Mouse (Mus musculus) left cerebral cortex, postnatal 10 days (tissue): ENCODE measurements around the gene Glt1d1. TPM values are rescaled to one million over a fixed set of nuclear protein-coding genes. Genes with fewer than 3 reads are reported as not detected.

Experiments
- DNase-seq, 2 experiments: peaks; one replicate each; pipeline ENCODE4 v3.0.0; 2021 to 2022; ENCODE audit warnings: low spot score in 2 of 2, mixed read lengths in 1 of 2; ENCODE audit errors: extremely low spot score in 1 of 2
- intact Hi-C: fragments of 180-260 bp; cut with DNase I; formaldehyde crosslinking; loops from one replicate; pipeline ENCODE4 v1.15.1; 2025
- total RNA-seq, 2 experiments: library from RNA; stranded (reverse); gene quantifications; 2 replicates each; pipeline ENCODE4 v1.2.3; 2021

Glt1d1 gene
- total RNA-seq, 2 experiments from 2014 or later, result 23.4 to 27.4 TPM

- DNase-seq, result peak in 1 of 2 experiments; percentile 10
- intact Hi-C loops, result no loop called here
Observed at GRCm38 (mm10) chr5:127751262-127751975, 119.4 kb downstream of the Glt1d1 start.

DNA sequence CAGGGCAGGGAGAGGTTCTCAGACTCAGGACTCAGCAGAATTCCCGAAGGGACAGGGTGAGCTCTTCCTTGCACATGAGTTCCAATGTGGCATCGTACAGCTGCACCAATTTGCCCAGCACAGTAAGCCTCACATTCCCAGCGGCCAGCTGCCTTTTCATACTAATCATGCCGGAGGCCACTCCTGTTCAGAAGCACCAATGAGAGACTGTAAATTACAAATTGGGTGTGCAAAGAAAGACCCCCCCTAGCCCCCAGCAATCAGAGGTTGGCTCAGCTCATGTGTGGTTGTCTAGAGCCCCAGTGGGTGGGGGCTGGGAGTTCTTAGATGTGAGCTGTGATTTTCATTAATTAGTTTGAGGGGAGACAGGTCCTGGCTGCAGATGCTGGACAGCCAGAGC lies 123.5 kb downstream of the Glt1d1 start:
- DNase-seq, result no peak
- intact Hi-C loops, result no loop called here

DNA sequence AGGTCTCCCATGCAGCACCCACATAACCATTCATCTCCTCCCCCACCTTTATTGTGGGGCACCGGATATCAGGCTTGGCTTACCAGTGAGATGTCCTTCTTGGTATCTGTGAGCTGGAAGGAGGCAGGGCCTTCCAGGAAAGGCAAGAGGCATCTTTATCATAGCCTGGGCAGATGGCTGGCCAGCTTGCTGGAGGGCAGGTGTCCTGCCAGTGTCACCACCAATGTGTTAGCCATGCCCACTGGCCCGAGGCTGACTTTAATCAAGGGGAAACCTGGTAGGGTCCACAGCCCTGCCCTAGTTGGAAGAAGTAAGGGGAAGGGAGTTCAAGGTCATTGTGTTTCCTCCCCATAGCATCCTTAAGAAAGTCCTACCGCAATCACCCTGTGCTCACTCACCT lies 123.9 kb downstream of the Glt1d1 start:
- intact Hi-C loops, result no loop called here
- no peak for DNase-seq

DNA sequence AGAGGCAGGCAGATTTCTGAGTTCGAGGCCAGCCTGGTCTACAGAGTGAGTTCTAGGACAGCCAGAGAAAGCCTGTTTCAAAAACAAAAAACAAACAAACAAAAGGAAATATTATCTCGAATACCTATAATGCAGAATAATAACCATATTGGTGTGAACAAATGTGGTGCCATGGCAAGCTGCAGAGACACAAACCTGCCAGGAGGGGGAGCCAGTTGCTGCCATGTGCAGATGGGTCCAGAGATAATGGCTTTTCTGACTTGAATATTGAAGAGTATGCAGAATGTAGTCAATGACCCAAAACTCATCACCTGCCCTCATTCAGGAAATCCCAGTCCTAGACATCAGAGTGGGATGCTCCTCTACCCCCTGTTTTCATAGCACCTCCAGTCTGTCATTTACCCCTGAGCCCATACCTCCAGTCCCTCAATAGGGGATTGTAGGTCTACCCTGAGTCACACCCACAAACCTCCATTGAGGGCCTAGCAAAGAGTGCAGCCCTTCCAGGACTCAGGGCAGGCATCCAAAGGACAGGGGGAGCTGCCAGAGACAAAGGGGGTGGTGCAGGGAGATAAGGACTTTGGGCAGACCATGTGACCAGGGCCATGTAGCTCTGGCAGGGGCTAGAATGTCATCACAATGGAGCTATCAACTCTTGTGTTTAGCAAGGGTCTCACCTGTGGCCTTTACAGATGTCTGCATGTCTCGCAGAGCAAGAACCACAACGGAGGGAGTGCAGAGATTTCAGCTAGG lies 124.8 kb downstream of the Glt1d1 start:
- no peak for DNase-seq
- intact Hi-C loops, result no loop called here

DNA sequence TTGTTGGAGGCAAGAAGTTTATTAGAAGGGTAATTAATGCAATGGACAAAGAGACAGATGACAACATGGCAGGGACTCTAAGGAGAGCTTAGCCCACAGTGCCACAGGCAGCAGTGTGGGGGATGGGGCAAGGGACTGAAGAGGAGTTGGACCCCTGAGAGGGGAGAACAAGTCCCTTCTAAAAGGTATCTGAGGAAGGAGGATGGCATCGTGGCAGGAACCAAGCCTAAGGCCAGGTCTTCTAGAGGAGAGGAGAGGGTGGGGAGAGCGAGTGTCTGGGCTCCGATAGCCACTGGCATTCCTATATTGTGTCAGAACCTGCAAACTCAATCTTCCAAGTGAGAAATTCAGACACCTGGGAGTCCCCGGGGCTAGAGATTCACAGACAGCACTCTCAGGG lies 126.5 kb downstream of the Glt1d1 start:
- intact Hi-C loops, result no loop called here

More for the DNA sequence above, 126.5 kb downstream of the Glt1d1 start:
- DNase-seq, result no peak

Other genes with a start within 250 kb of the Glt1d1 start
- gene Slc15a4, start 635 bp downstream of the Glt1d1 start, total RNA-seq, result 10 to 100 TPM; 21.4 to 21.9 TPM